In genomic region chr12:105688546-105688945, GRCm38 (mm10) we compare ENCODE assay signal across 25 mouse cellular contexts. TPM values are rescaled to one million over a fixed set of nuclear protein-coding genes. Genes with fewer than 3 reads are reported as not detected.
DNase-seq lines count a peak whose midpoint lies in the region; ATAC-seq and TF ChIP-seq lines count a peak whose summit lies in the region.
"Had no signal": no experiment of that assay in that cellular context is flagged by ENCODE, and none has a peak within 500 bp of the region (broad histone marks: within the 10 kb centered on the region; RNA-seq: fewer than 3 reads in every experiment).

No protein-coding gene starts in this region.

- peak; percentile 43 for DNase-seq in heart, adult 11 months
- DNase-seq in heart, postnatal 25 days (ENCODE audit: low spot score): no peak
- DNase-seq in lung, postnatal 0 days (ENCODE audit: low spot score): peak; percentile 64
- DNase-seq in lung, adult 18-20 months: no peak
- peak; percentile 66 for DNase-seq in gonadal fat pad, adult 2 months (ENCODE audit: low read depth)
- no peak for DNase-seq in layer of hippocampus, adult 9-10 months (ENCODE audit: low spot score)
- no peak for DNase-seq in hindbrain, embryonic 14.5 days (ENCODE audit: low spot score)
- DNase-seq: adrenal gland, adult 2 months; cerebellum, adult 2 months; cerebellum, postnatal 25 days; kidney, adult 18-20 months; left cerebral cortex, postnatal 4 days; thymus, postnatal 25 days had no signal

- no peak overlapping the region for H3K4me2 ChIP-seq in lung, postnatal 0 days (replicated peaks; ENCODE audit: low read depth, low read length)
- no peak overlapping the region for H3K4me2 ChIP-seq in hindbrain, embryonic 14.5 days (replicated peaks)
- H3K4me2 ChIP-seq: embryonic facial prominence, embryonic 12.5 days; forebrain, embryonic 12.5 days; heart, embryonic 11.5 days; limb, embryonic 15.5 days; midbrain, embryonic 11.5 days; stomach, embryonic 15.5 days had no signal

- no peak for ATAC-seq in lung, postnatal 0 days
- ATAC-seq in hindbrain, embryonic 14.5 days (ENCODE audit: low FRiP score): no peak
- ATAC-seq: CD4-positive, CD25-positive, alpha-beta regulatory T cell, adult 4 months; hindbrain, postnatal 0 days; Patski had no signal

- H3K36me3 ChIP-seq in lung, postnatal 0 days (ENCODE audit: insufficient read depth, low read length): no peaks in the 10 kb centered on the region
- H3K36me3 ChIP-seq in hindbrain, embryonic 14.5 days (replicated peaks; ENCODE audit: control insufficient read depth, insufficient read depth): peaks cover 43% of the 10 kb centered on the region
- H3K36me3 ChIP-seq: stomach, embryonic 15.5 days had no signal

- peak; percentile 17; the same call in 1 of the 2 replicates for TF ChIP-seq CTCF in lung, postnatal 0 days (IDR thresholded peaks at IDR 0.05)

- no peak overlapping the region for H3K27ac ChIP-seq in lung, postnatal 0 days (ENCODE audit: low read length)
- no peak overlapping the region for H3K27ac ChIP-seq in hindbrain, embryonic 14.5 days
- H3K27ac ChIP-seq: embryonic facial prominence, embryonic 12.5 days; forebrain, embryonic 12.5 days; hindbrain, embryonic 10.5 days; hindbrain, postnatal 0 days; kidney, postnatal 0 days; limb, embryonic 15.5 days; macrophage; stomach, embryonic 15.5 days had no signal

- H3K9ac ChIP-seq in lung, postnatal 0 days (replicated peaks; ENCODE audit: low read depth): no peak overlapping the region
- no peak overlapping the region for H3K9ac ChIP-seq in hindbrain, embryonic 14.5 days
- H3K9ac ChIP-seq: embryonic facial prominence, embryonic 12.5 days; forebrain, embryonic 12.5 days; limb, embryonic 15.5 days; stomach, embryonic 15.5 days had no signal

- no peak for TF ChIP-seq EP300 in lung, postnatal 0 days (IDR thresholded peaks at IDR 0.05)

- intact Hi-C loops in heart, postnatal 25 days (cut with DNase I): loop anchor here (10.0 kb wide), 1 partner anchor 326 kb away; the partner anchor contains the start of gene Vrk1

- H3K9me3 ChIP-seq in lung, postnatal 0 days (ENCODE audit: low read length): no peaks in the 10 kb centered on the region
- no peaks in the 10 kb centered on the region for H3K9me3 ChIP-seq in hindbrain, embryonic 14.5 days (ENCODE audit: control insufficient read depth, low read length)
- H3K9me3 ChIP-seq: embryonic facial prominence, embryonic 12.5 days; forebrain, embryonic 12.5 days; hindbrain, embryonic 10.5 days; limb, embryonic 15.5 days; stomach, embryonic 15.5 days had no signal

- peaks cover 10% of the 10 kb centered on the region; the same call in 1 of the 2 replicates for H3K4me1 ChIP-seq in lung, postnatal 0 days (ENCODE audit: insufficient read depth, low read depth, low read length)
- peaks cover 19% of the 10 kb centered on the region for H3K4me1 ChIP-seq in hindbrain, embryonic 14.5 days (replicated peaks; ENCODE audit: control insufficient read depth, insufficient read depth, low read length)

- H3K4me3 ChIP-seq in lung, postnatal 0 days (ENCODE audit: low read depth, low read length): no peak overlapping the region
- H3K4me3 ChIP-seq in hindbrain, embryonic 14.5 days (replicated peaks; ENCODE audit: low read length): no peak overlapping the region
- H3K4me3 ChIP-seq: embryonic facial prominence, embryonic 12.5 days; forebrain, embryonic 12.5 days; hindbrain, embryonic 10.5 days; limb, embryonic 15.5 days; stomach, embryonic 15.5 days had no signal

- WGBS in lung, postnatal 0 days: 61% methylated on average over 4 of the region's 4 CpGs
- WGBS in hindbrain, embryonic 14.5 days: 96% methylated on average over 4 of the region's 4 CpGs

- no peaks in the 10 kb centered on the region for H3K27me3 ChIP-seq in lung, postnatal 0 days (replicated peaks; ENCODE audit: insufficient read depth, low read length)
- no peaks in the 10 kb centered on the region for H3K27me3 ChIP-seq in hindbrain, embryonic 14.5 days (ENCODE audit: control insufficient read depth, insufficient read depth, low read length)
- H3K27me3 ChIP-seq: embryonic facial prominence, embryonic 12.5 days; forebrain, embryonic 12.5 days; limb, embryonic 15.5 days; Patski; stomach, embryonic 15.5 days had no signal

RNA-seq across cellular contexts. Expression of gene Atg2b, which starts 3.5 kb away (rescaled TPM):
- 10 to 100 TPM; 17.0 to 18.8 TPM for total RNA-seq in heart, postnatal 25 days (2021)
- 6.4 and 7.5 TPM in 2 replicates for polyA plus RNA-seq in lung, postnatal 0 days (2015; fragmentation: Nextera tagmentation; extraction: Ambion mirVana)
- polyA plus RNA-seq in gonadal fat pad, adult 2 months (2012; rRNA removed): 19.2 and 20.1 TPM in 2 replicates
- polyA plus RNA-seq in hindbrain, embryonic 14.5 days (2014; fragmentation: Nextera tagmentation; extraction: Ambion mirVana): 18.2 and 18.4 TPM in 2 replicates

RNA-seq across cellular contexts. Expression of gene Gskip, which starts 3.9 kb away (rescaled TPM):
- total RNA-seq in heart, postnatal 25 days (2021): 1 to 10 TPM; 7.0 to 7.6 TPM
- polyA plus RNA-seq in lung, postnatal 0 days (2015; fragmentation: Nextera tagmentation; extraction: Ambion mirVana): 26.5 and 27.7 TPM in 2 replicates
- polyA plus RNA-seq in gonadal fat pad, adult 2 months (2012; rRNA removed): 13.2 and 15.2 TPM in 2 replicates
- 28.3 and 30.1 TPM in 2 replicates for polyA plus RNA-seq in hindbrain, embryonic 14.5 days (2014; fragmentation: Nextera tagmentation; extraction: Ambion mirVana)

RNA-seq across cellular contexts. Expression of gene Ak7, which starts 17.2 kb away (rescaled TPM):
- total RNA-seq in heart, postnatal 25 days (2021): under 1 TPM in 1 of 2 experiments, not detected in 1; 0.08 TPM
- polyA plus RNA-seq in lung, postnatal 0 days (2015; fragmentation: Nextera tagmentation; extraction: Ambion mirVana): 3.2 and 5.1 TPM in 2 replicates
- 0.80 and 1.7 TPM in 2 replicates for polyA plus RNA-seq in gonadal fat pad, adult 2 months (2012; rRNA removed)
- polyA plus RNA-seq in hindbrain, embryonic 14.5 days (2014; fragmentation: Nextera tagmentation; extraction: Ambion mirVana): 1.2 and 1.9 TPM in 2 replicates
- polyA plus RNA-seq: macrophage, Patski had no signal

Comparison
In these comparisons a context has a peak if more than half of its experiments do, and no peak if none do; other contexts are left out.
1. DNase-seq: peak in heart, adult 11 months (single experiment), lung, postnatal 0 days (single experiment) and gonadal fat pad, adult 2 months (single experiment); none in heart, postnatal 25 days (single experiment), lung, adult 18-20 months (0 of 2), layer of hippocampus, adult 9-10 months (single experiment) and hindbrain, embryonic 14.5 days (single experiment).